Mouse (Mus musculus) Patski (cell line): ENCODE measurements around the gene Cry2. TPM values are rescaled to one million over a fixed set of nuclear protein-coding genes. Genes with fewer than 3 reads are reported as not detected.
A peak's percentile ranks its signal among the peaks of the same experiment; 100 is the strongest.

ENCODE experiments used
- ATAC-seq: fragments of 100-300 bp; one replicate; pipeline ENCODE4 v1.8.0; 2021
- CTCF ChIA-PET: fragments of 350-600 bp; sonication (Branson Sonifier 250); formaldehyde crosslinking; loops from one replicate; lab custom pipeline; 2022; ENCODE audit warnings: inconsistent platforms; lab: Charles Lee
- POLR2A ChIA-PET: fragments of 350-600 bp; sonication (Branson Sonifier 250); formaldehyde crosslinking; loops from one replicate; lab custom pipeline; 2022; ENCODE audit warnings: antibody characterized with exemption, inconsistent platforms; lab: Charles Lee
- DNase-seq: peaks from one replicate; pipeline ENCODE4 v3.0.0-alpha.2; 2011; ENCODE audit warnings: low read depth, low spot score
- H3K27me3 ChIP-seq: fragments of 371-371 bp; one replicate; pipeline ENCODE4 v1.5.1; 2021
- CTCF ChIP-seq: fragments of 100-300 bp; IDR thresholded peaks from one replicate; pipeline ENCODE4 v1.5.1; 2021
- in situ Hi-C: fragments of 300-500 bp; cut with MboI; formaldehyde crosslinking; loops from 3 replicates; pipeline ENCODE4 v1.11.1; 2018; ENCODE audit warnings: low pct_unique_long_range_greater_than_20kb, mixed read lengths
- polyA plus RNA-seq: library from polyadenylated mRNA; unstranded; gene quantifications from one replicate; pipeline ENCODE4 v1.2.3, GENCODE M21; 2021

Gene Cry2
- polyA plus RNA-seq, 1 experiment from 2014 or later = 16.7 TPM

DNA sequence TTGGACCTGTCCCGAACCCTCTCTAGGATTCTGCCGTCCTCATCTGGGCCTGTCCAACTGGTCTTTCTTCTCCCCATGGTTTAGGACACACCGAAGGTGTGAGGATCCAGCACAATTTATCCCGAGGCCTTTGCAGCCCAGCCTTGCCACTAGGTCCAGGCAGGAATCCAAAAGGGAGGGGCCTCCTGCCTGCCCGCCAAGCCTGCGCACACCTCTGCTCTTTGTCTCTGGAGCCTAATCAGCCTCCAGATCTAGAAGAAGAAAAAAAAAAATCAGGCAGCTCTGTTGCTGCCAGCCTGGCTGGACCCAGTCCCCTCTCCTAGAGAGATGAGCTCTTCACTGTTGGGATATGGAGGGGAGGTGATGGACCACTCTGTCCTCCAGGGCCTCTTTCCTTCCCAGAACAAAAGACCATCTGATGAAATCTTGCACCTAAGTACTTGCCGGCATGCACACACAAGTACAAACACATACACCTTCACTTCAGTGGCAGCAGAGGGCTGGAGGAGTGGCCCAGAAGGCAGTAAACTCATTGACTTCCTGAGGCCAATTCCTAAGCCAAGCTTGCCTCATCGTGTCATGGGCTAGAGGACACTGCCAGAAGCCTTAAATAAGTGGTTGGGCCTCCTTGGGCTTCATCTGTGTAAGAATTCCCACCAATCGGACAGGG, 60.9 kb downstream of the Cry2 start:
- ATAC-seq = no peak
- TF ChIP-seq CTCF = no peak
- POLR2A ChIA-PET = interaction anchor here (1.4 to 1.9 kb wide), 2 partner anchors 16 to 60 kb away, joined by 3 to 5 read pairs; partner anchors contain the start of gene Cry2
- no peaks in the 10 kb centered on the region for H3K27me3 ChIP-seq
- in situ Hi-C loops = no loop called here
- CTCF ChIA-PET = interaction anchor here (1.3 kb wide), 2 partner anchors 10 to 50 kb away, joined by 3 to 5 read pairs; no protein-coding TSS in a partner anchor
- no peak for DNase-seq

DNA sequence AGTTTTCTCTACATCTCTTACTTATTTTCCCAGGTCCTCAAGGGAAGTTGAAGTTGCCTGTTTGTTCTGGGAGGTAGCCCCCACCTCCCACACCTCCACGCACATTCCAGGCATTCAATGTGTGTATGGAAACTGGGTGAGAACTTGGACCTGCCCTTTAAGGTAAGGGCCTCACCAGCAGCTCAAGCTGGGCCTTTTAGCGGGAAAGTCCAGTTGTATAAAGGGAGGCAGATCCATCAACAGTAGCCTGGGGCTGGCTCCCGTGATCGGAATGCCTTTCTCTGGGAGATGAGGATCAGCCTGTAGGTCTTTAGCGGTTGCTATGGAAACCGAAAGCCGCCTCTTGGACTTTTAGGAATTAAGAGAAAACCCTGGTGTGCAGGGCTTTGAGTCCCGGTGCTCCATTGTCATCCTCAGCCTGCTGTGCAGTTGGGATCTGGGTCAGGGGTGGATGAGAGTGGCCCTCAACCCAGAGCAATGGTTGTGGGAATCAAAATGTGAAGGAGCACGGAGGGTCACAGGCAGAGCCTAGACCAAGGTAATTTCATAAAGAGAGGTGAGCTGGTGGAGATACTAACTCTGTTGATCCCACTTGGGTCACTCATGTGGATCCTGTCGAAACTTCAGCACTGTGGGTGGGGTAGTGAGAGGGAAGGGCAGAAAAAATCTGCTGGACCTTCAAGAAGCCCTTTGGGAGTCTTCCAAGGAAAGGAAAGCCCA, 61.7 kb downstream of the Cry2 start:
- in situ Hi-C loops = no loop called here
- H3K27me3 ChIP-seq = no peaks in the 10 kb centered on the region
- no peak for TF ChIP-seq CTCF
- ChIA-PET CTCF (interaction anchor here (1.3 kb wide), 1 partner anchor 9 kb away, joined by 3 read pairs; no protein-coding TSS in a partner anchor), POLR2A (interaction anchor here (1.2 kb wide), 1 partner anchor 55 kb away, joined by 3 read pairs; no protein-coding TSS in a partner anchor)
- no peak for ATAC-seq
- DNase-seq = no peak

DNA sequence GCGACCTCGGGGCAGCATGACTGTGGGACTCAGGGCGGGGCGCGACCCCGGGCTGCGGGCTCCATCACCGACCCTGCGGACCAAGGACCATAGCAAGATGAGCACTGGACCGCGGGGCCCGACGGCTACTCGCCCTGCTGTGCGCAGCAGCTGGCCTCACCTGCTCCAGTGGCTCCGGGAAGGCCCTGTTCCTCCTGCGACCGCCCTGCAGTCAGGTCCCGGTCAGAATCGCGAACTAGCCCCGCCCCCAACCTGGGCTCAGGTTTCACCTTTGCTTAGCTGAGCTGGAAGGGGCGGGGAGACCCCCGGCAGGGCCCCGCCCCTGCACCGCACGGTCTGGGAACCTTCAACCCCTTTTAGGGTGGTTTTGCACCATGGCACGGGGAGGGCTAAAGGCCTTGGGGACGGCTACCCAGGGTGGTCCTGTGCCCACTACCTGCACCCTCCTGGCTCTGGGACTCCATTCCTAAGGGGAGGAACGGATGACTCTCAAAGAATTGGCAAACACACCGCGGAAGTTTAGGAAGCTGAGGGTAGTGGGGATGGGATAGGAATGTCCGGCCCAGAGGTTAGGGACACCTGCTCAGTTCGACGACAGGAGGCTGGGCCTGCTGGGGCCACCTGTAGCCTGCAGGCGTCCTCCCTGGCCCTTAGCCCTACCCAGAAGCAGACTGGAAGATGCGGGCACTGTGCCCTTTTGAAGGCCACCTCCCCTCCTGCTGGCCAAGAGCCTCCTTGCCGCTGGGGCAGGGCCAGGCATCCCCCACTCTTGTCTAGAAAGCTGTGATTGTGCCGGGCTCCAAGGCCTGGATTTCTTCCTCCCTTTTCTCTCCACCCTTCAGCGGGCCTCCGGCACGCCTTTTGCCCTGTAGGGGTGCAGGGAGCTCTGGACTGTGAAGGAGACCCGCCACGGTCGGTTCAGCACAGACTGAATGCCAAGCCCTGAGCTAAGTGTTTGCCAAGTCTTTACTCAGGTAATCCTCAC, 62.7 kb downstream of the Cry2 start:
- ATAC-seq (peak; percentile 5), DNase-seq (peak; percentile 35)
- no peak for TF ChIP-seq CTCF
- ChIA-PET POLR2A (interaction anchor here (0.7 to 1.2 kb wide), 2 partner anchors 15 to 56 kb away, joined by 3 read pairs; no protein-coding TSS in a partner anchor), CTCF (no interaction called here)
- in situ Hi-C loops = no loop called here
- no peaks in the 10 kb centered on the region for H3K27me3 ChIP-seq

DNA sequence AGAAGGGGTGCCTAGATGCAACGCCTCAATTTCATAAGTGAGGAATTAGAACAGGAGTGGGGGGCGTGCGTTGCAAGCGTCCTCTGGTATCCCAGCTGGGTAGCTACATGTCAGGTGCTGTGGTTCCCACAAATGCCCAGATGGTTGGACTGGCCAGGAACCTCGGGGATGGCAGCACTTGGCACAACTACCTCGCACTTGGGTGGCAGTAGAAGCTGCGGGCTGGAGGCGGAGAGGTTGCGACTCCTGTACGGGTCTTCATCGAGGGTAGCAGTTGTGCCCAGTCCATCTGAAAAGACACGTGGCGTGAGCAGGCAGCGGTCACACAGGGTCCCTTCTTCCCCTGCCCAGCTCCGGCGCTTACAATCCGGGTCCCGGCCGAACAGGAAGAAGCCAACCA, 63.5 kb downstream of the Cry2 start:
- CTCF ChIA-PET = no interaction called here
- no peak for DNase-seq
- POLR2A ChIA-PET = no interaction called here
- in situ Hi-C loops = no loop called here
- no peaks in the 10 kb centered on the region for H3K27me3 ChIP-seq
- TF ChIP-seq CTCF = no peak
- ATAC-seq = no peak

DNA sequence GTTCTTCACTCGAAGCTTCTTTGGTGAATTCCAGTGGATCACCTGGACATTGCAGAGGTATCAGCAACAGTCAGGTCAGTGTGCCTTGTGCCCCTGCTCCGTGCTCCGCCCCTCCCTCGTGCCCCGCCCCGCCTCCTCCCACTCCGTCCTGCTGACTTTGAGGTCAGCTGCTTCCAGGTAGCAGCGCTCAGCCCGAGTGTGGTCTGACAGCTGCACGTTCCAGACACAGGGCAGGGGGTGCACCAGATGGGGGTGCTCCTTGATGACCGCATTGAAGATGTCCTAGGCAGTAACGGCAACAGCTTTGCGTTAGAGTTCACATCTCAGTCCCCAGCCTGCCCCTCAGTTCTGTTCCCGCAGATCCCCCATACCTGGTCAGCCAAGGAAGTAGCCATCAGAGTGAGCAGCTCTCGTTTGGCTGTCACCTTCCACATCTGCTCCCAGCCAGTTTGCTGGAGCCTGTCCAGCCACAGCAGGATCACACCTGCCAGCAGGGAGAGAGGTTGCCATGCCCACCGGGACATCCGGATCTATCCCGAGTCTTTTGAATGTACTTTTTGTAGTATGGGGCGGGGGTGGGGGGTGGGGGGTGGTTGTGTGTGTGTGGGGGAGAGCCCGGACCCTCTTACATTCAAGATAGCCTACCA, 66.3 kb downstream of the Cry2 start:
- ChIA-PET CTCF (no interaction called here), POLR2A (no interaction called here)
- ATAC-seq (no peak), DNase-seq (no peak)
- TF ChIP-seq CTCF = no peak
- H3K27me3 ChIP-seq = no peaks in the 10 kb centered on the region
- in situ Hi-C loops = no loop called here

DNA sequence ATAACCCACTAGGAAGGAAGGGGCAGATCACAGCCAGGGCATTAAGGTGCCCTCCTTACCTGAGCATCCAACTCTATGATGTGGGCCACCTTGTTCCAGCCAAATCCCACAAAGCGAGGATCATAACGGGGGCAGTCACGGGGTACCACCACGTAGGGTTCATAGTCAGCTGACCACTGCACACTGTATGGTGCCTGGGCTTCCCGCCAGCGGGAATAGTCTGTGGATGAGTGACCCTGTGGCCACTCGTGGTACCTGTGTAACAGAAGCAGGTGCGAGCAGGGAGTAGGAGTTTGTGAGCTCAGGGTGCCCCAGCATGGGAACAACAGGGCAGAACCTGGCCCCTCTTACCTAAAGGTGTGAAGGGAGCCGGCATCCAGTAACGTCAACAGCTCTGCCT, 68.3 kb downstream of the Cry2 start:
- CTCF ChIA-PET = interaction anchor here (0.8 kb wide), 1 partner anchor 11 kb away, joined by 3 read pairs; no protein-coding TSS in a partner anchor
- ATAC-seq = no peak

DNA sequence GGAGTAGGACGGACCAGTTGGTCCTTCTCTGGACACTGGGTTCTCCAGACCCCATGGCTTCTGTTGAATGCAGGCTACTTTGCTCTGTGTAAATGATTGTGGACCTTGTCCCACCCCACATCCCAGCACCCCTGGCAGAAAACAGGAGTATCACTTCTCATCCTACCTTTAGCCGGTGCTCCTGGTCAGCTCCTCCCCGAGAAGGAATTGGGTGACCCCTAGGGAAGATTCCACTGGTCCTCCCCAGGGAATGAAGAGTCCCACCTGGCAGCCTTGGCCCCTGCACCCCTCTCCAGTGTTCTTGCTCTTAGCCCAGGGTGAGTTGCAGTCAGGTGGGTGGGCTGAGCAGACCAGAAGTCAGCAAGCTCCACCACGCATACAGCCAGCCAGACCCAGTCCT, 69.8 kb downstream of the Cry2 start:
- DNase-seq (no peak), ATAC-seq (no peak)
- POLR2A ChIA-PET = interaction anchor here (0.6 kb wide), 1 partner anchor 74 kb away, joined by 4 read pairs; no protein-coding TSS in a partner anchor
- no peak for TF ChIP-seq CTCF
- in situ Hi-C loops = no loop called here
- H3K27me3 ChIP-seq = no peaks in the 10 kb centered on the region
- CTCF ChIA-PET = no interaction called here

More for the DNA sequence above, 68.3 kb downstream of the Cry2 start:
- DNase-seq = no peak
- POLR2A ChIA-PET = no interaction called here
- H3K27me3 ChIP-seq = no peaks in the 10 kb centered on the region
- no peak for TF ChIP-seq CTCF
- in situ Hi-C loops = no loop called here

DNA sequence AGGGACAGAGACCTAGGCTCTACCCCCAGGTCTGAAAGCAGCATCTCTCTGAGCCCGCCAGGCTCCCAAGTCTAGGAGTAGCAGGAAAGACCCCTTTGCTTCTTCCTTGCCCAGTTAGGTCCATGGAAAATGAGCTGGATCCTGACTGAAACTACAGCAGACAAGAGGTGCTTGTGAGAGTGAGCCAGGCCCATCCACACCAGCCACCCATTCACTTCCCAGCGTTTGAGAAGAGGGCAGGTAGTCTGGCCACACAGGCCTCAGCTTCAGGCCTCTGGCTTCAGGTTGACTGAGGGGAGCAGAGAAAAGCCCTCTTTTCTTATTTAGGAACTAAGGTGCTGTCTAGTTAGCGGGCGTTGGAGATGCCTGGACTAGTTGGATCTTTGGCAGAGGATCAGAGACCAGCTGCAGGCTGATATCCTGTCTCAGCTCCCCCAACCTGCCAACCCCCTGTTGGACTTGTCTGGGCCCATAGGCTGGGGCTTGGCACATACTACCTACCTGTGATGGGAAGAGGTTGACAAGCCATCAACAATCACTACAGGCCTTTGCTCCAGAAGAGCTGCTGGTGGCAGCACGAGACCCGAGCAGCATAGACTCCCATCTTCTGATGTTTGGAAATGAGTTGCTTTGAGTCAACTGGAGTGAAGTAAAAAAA, 71.1 kb downstream of the Cry2 start:
- H3K27me3 ChIP-seq = no peaks in the 10 kb centered on the region
- ATAC-seq (no peak), DNase-seq (no peak)
- no peak for TF ChIP-seq CTCF
- POLR2A ChIA-PET = no interaction called here
- CTCF ChIA-PET = interaction anchor here (1.1 kb wide), 1 partner anchor 10 kb away, joined by 3 read pairs; no protein-coding TSS in a partner anchor
- in situ Hi-C loops = no loop called here

DNA sequence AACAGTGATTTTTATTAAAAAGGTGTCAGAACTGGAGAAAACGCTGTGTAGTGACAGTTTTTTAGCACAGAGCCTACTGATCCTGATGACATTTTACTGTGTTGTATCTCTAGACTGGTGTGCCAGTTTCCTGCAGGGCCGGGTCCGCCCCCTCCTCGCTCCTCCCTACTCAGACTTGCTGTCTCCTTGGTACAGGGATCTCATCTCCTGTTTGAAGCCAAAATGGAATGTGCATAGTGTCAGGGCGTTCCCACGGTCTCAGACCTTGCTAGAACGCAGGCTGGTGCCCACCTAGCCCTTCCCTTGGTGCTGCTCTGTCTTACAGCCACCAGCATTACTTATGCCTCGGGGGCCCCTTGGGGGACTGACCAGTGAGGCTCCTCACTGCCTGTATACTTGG, 72.0 kb downstream of the Cry2 start:
- CTCF ChIA-PET = no interaction called here

More for the DNA sequence above, 72.0 kb downstream of the Cry2 start:
- ATAC-seq = no peak
- no peak for DNase-seq
- in situ Hi-C loops = no loop called here
- POLR2A ChIA-PET = interaction anchor here (0.8 kb wide), 1 partner anchor 155 kb away, joined by 3 read pairs; no protein-coding TSS in a partner anchor
- H3K27me3 ChIP-seq = no peaks in the 10 kb centered on the region
- no peak for TF ChIP-seq CTCF
